Mouse (Mus musculus) heart, adult 2 months (tissue): ENCODE data around the gene Ccl17. TPM values are rescaled to one million over a fixed set of nuclear protein-coding genes. Genes with fewer than 3 reads are reported as not detected.

Source experiments
- DNase-seq, 2 experiments: peaks; one replicate each; pipeline ENCODE4 v3.0.0; 2021
- H3K27ac ChIP-seq: fragments of 200-600 bp; 2 replicates; pipeline ENCODE4 v1.8.1; 2022
- H3K27me3 ChIP-seq: fragments of 200-500 bp; 2 replicates; pipeline ENCODE4 v1.6.1; 2012; ENCODE audit warnings: mild to moderate bottlenecking, low read length, inconsistent platforms, mixed read lengths; ENCODE audit not compliant: control insufficient read depth, insufficient read depth
- H3K36me3 ChIP-seq: fragments of 200-500 bp; 2 replicates; pipeline ENCODE4 v1.6.1; 2012; ENCODE audit warnings: low read length, inconsistent platforms; ENCODE audit not compliant: control insufficient read depth, insufficient read depth
- H3K4me1 ChIP-seq: fragments of 200-500 bp; 2 replicates; pipeline ENCODE4 v1.6.1; 2011; ENCODE audit warnings: low read length; ENCODE audit not compliant: control insufficient read depth, insufficient read depth
- H3K4me3 ChIP-seq: fragments of 200-600 bp; 2 replicates; pipeline ENCODE4 v1.8.1; 2022
- H3K79me2 ChIP-seq: fragments of 200-500 bp; replicated peaks from 2 replicates; pipeline ENCODE4 v1.6.1; 2012; ENCODE audit warnings: mild to moderate bottlenecking, inconsistent platforms, low read length, moderate library complexity, mixed read lengths; ENCODE audit not compliant: control insufficient read depth, insufficient read depth
- H3K9ac ChIP-seq: fragments of 200-500 bp; 2 replicates; pipeline ENCODE4 v1.6.1; 2012; ENCODE audit warnings: low read depth, mild to moderate bottlenecking, control low read depth, inconsistent platforms, low read length, mixed read lengths
- CTCF ChIP-seq: fragments of 200-600 bp; IDR thresholded peaks from 2 replicates; pipeline ENCODE4 v1.8.1; 2022; ENCODE audit warnings: antibody characterized with exemption, mild to moderate bottlenecking, moderate library complexity
- EP300 ChIP-seq: fragments of 200-500 bp; IDR thresholded peaks from 2 replicates; pipeline ENCODE4 v1.6.1; 2011; ENCODE audit warnings: low read depth, low read length, control low read depth; ENCODE audit not compliant: insufficient read depth
- POLR2A ChIP-seq: fragments of 200-500 bp; IDR thresholded peaks from 2 replicates; pipeline ENCODE4 v1.6.1; 2011; ENCODE audit warnings: mild to moderate bottlenecking, low read depth, low read length, control low read depth; ENCODE audit not compliant: insufficient read depth
- WGBS: fragments of 180-500 bp; shearing (Covaris S2); methylation state at CpG from one replicate; pipeline ENCODE4 v1.1.7; 2018; 5-methylcytosine and 5-hydroxymethylcytosine counted together
- intact Hi-C: fragments of 180-260 bp; cut with DNase I; formaldehyde crosslinking; loops from one replicate; pipeline ENCODE4 v1.15.1; 2025
- polyA plus RNA-seq: library from polyadenylated mRNA; depleted of rRNA; stranded (reverse); fragments of >200 nt; gene quantifications from 2 replicates; pipeline ENCODE4 v1.2.3, GENCODE M21; 2012
- total RNA-seq, 2 experiments: library from RNA; stranded (reverse); gene quantifications; 2 replicates each; pipeline ENCODE4 v1.2.3; 2021

The Ccl17 gene
- total and polyA plus RNA-seq, 3 experiments, result 0.62 TPM; not detected in 2

DNA sequence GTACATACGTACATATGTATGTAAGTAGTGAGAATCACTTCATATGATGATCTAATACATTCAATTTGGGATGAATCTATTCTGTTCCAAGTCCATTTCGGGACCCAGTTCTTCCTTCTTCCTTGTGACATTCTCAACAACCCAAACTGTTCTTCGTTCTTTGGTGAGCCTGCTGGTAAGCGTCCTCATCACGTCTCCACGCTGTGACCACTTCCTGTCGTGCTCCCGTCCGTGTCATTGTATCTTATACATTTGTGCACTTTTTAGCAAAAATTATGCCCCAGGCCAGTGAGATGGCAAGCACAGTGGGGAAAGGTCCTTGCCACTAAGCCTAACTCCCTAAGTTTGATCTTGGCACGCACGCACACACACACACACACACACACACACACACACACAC is 7.7 kb downstream of the Ccl17 start:
- no peak for DNase-seq
- Histone ChIP-seq H3K79me2 (no peaks in the 10 kb centered on the region), H3K9ac (no peak overlapping the region), H3K27ac (no peak overlapping the region), H3K27me3 (no peaks in the 10 kb centered on the region), H3K4me1 (no peaks in the 10 kb centered on the region; the same call in 1 of the 2 replicates), H3K36me3 (no peaks in the 10 kb centered on the region), H3K4me3 (no peak overlapping the region)
- TF ChIP-seq POLR2A (no peak), EP300 (no peak), CTCF (no peak)
- intact Hi-C loops, result no loop called here
- WGBS, result 80% methylated on average over 11 of the region's 11 CpGs

DNA sequence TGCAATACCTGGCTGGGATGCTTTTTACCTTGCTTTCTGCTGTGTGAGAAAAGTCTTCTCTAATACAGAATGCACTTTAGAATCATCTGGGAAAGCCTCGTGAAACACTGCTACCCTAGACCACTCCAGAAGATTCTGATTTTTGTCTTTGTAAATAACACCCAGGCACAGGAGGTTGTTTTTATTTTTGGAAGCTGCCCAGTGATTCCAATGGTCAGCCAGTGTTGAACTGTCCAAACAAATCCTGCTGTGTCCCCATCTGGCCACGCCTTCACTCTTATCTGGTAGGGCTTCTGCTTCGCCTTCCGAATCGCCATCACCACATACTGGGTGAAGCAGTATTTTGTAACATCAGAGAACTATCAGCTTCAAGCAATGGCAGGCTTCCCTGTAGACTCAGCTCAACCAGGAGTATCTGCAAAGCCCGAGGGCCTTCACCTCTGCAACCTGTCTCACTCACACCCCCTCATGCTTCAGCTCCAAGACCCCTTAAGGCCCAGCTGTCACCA is 9.5 kb downstream of the Ccl17 start:
- H3K4me3 ChIP-seq, result no peak overlapping the region
- 53% methylated on average over 6 of the region's 6 CpGs for WGBS

DNA sequence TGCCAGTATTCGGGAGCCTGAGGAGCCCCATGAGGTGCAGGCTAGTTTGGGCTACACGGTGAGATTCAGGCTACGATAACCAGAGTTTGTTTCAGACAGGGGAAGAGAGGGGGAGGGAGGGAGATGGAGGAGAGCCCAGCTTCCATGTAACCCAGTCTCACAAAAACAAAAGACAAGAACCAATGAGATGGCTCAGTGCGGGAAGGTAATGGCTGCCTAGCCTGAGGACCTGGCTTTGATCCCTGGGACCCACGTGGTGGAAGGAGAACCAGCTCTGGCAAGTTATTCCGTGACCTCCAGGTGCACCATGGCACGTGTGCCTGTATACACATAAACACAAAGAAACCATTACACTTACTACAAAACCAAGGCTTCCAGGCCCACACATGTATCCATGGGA is 10.3 kb downstream of the Ccl17 start:
- Histone ChIP-seq H3K9ac (no peak overlapping the region), H3K4me3 (no peak overlapping the region), H3K27ac (no peak overlapping the region), H3K27me3 (no peaks in the 10 kb centered on the region), H3K36me3 (no peaks in the 10 kb centered on the region), H3K4me1 (no peaks in the 10 kb centered on the region), H3K79me2 (no peaks in the 10 kb centered on the region)
- no peak for DNase-seq
- intact Hi-C loops, result no loop called here
- TF ChIP-seq CTCF (no peak), POLR2A (no peak), EP300 (no peak)
- 83% methylated on average over 7 of the region's 7 CpGs for WGBS

More for the DNA sequence above, 9.5 kb downstream of the Ccl17 start:
- H3K27ac ChIP-seq, result no peak overlapping the region
- DNase-seq, result no peak
- H3K36me3 ChIP-seq, result no peaks in the 10 kb centered on the region
- intact Hi-C loops, result no loop called here
- no peak overlapping the region for H3K9ac ChIP-seq
- H3K4me1 ChIP-seq, result no peaks in the 10 kb centered on the region
- no peaks in the 10 kb centered on the region for H3K27me3 ChIP-seq
- H3K79me2 ChIP-seq, result no peaks in the 10 kb centered on the region
- TF ChIP-seq POLR2A (no peak), EP300 (no peak), CTCF (no peak)

DNA sequence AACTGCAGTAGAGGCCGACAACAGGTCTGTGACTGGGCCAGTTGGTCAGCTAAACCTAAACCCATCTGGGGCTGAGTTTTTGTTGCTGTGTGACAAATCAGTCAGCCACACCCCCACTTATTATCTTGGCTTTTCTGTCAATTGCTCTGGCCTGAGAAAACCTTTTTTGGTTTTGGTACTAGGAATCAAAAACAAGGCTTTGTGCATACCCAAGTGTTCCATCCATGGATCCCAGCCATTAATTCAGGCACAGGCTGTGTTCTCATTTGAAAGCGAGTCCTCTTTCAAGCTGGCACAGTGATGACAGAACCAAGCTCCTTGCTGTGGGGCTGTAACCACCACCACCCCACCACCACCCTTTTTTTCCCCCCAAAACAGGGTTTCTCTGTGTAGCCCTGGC is 11.1 kb downstream of the Ccl17 start:
- H3K36me3 ChIP-seq, result no peaks in the 10 kb centered on the region

DNA sequence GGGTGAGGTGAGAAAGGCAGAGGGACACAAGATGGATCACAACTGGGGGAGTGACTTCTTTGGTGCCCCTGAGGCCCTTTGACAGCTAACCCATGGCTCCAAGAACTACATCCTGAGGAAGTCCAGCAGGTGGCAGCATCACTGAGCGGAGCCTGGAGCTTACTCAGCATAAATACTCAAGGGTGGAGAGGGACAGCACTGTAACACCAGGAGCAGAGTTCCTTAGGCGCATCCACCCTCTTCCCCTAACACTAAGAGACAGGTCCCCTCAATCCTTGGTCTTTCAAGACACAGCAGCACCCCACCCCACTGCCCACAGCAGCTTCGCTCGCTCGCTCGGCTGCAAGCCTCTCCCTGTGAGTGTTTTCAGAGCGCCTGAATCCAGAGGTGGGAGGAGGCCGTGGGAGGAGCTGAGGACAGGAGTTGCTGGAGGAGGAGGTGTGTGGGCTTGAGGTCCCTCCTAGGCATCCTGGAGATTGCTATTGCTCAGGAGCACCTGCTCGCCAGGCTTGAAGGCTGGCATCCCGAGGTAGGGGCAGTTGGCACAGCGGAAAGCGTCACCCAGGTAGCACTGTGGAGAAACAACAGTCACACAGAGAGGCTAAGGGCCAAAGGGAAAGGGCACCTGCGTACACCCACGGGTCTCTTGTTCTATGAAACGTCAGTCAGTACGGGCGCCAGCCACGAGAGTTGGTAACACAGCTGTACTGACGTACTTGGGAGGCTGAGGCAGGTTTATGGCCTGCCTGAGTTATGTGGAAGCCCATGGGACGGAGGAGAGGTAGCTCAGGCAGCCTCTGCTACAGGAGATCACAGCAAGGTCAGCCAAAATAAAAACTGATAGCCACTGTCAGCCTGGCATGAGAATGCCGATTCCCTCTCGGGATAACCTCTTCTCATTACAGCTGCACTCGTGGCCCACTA is 12.6 kb downstream of the Ccl17 start:
- H3K4me1 ChIP-seq, result no peaks in the 10 kb centered on the region
- H3K9ac ChIP-seq, result no peak overlapping the region
- H3K4me3 ChIP-seq, result no peak overlapping the region
- H3K36me3 ChIP-seq, result no peaks in the 10 kb centered on the region
- no peak for TF ChIP-seq POLR2A
- peak; percentile 86 for TF ChIP-seq CTCF
- no peak for TF ChIP-seq EP300
- DNase-seq, result peak; percentile 64 to 74
- intact Hi-C loops, result loop anchor here (2.0 kb wide), 2 partner anchors 14 to 86 kb away; no protein-coding TSS in a partner anchor
- no peaks in the 10 kb centered on the region for H3K27me3 ChIP-seq
- 79% methylated on average over 23 of the region's 23 CpGs for WGBS
- no peaks in the 10 kb centered on the region for H3K79me2 ChIP-seq
- H3K27ac ChIP-seq, result no peak overlapping the region

More for the DNA sequence above, 11.1 kb downstream of the Ccl17 start:
- Histone ChIP-seq H3K27ac (no peak overlapping the region), H3K27me3 (no peaks in the 10 kb centered on the region), H3K4me3 (no peak overlapping the region), H3K4me1 (no peaks in the 10 kb centered on the region), H3K9ac (no peak overlapping the region), H3K79me2 (no peaks in the 10 kb centered on the region)
- 94% methylated on average over 2 of the region's 2 CpGs for WGBS
- DNase-seq, result no peak
- TF ChIP-seq CTCF (no peak), POLR2A (no peak), EP300 (no peak)
- intact Hi-C loops, result no loop called here

DNA sequence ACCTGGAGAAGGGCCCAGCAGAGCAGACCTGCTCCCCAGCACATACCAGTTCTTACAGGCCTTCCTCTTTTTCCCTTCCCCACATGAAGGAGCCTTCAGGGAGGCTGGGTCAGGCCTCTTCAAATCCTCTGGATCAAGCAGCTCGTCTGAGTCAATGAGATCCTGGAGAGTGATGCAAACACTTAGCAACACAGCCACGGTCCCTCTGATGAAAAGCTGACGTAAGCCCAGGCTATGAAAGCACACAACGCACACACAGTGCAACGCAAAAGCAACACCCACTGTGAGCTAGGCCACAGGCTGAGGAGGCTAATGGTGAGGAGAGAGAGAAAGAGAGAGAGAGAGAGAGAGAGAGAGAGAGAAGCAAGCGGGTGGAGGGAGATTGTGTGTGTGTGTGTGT is 14.9 kb downstream of the Ccl17 start:
- no peak for DNase-seq
- H3K27ac ChIP-seq, result no peak overlapping the region
- WGBS, result 85% methylated on average over 6 of the region's 6 CpGs
- H3K27me3 ChIP-seq, result no peaks in the 10 kb centered on the region
- H3K36me3 ChIP-seq, result no peaks in the 10 kb centered on the region; the same call in 1 of the 2 replicates
- no peaks in the 10 kb centered on the region for H3K4me1 ChIP-seq
- intact Hi-C loops, result no loop called here
- no peak for TF ChIP-seq CTCF
- TF ChIP-seq POLR2A, result no peak
- TF ChIP-seq EP300, result no peak
- H3K9ac ChIP-seq, result no peak overlapping the region
- no peak overlapping the region for H3K4me3 ChIP-seq
- H3K79me2 ChIP-seq, result no peaks in the 10 kb centered on the region
